Mouse (Mus musculus): ENCODE measurements around the gene Acsl6.
A peak's percentile ranks its signal among the peaks of the same experiment; 100 is the strongest.
"Not testable (repeated sequence)": the region's sequence is repeated elsewhere in the genome, so short reads cannot be mapped to it uniquely, and the experiment has no call there.

Gene Acsl6

DNA sequence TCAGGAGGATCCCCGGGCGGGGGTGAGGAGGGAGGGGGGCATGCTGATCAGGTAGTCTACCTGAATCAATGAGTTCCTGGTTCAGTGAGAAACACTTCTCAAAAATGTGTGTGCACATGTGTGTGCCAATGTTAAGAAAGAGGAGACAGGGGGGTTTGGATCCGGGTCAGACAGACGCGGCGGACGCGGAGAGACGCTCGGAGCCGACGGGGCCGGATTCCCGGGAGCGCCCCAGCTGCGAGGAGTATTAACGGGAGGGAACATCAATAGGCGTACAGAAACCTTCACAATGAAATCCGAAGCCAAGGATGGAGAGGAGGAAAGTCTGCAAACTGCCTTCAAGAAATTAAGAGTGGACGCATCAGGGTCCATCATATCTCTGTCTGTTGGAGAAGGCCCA lies 97.2 kb downstream of the Acsl6 start:
- DNase-seq: not testable (repeated sequence)

DNA sequence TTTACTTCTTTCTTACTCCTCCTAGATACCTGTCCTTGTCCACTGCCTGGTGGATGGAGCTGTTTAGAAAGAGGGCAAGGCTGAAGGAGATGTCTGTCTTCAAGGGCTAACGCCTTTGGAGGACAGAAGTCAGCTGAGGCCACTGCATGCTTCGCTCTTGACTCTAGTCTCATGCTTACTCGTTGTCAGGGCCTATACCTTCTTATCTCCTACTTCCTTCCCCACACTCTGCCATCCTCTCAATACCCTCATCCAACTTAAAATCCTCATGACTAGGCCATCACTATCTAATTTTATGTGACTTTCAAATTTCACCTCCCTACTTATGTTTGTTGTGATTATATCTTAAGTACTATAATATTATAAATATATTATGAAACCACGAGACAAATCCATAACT lies 101.3 kb downstream of the Acsl6 start:
- no peak for DNase-seq

DNA sequence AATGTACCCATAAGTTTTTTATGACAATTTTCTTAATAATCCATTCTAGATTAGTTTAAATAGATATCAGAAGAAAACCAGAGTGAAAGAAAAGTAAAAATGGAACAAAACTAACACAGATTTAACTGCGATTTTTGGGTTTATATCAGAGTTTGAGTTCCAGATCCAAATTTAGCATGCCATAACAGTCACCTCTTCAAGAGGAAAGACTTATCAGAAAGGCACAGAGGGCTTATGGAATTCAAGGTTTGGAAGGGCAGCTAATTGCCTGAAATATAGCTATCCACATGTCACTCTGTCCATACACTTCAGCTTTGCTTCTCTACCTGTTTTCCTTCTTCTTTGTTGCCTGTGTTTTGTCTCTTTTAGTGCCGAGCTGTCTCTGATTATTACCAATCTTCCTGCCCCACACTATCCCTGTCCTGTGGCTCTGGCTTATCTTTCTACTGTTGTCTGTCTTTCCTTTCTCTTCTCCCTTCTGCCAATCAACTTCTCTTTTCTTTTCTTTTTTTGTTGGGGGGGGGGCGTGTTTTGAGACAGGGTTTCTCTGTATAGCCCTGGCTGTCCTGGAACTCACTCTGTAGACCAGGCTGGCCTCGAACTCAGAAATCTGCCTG lies 103.4 kb downstream of the Acsl6 start:
- DNase-seq: no peak

DNA sequence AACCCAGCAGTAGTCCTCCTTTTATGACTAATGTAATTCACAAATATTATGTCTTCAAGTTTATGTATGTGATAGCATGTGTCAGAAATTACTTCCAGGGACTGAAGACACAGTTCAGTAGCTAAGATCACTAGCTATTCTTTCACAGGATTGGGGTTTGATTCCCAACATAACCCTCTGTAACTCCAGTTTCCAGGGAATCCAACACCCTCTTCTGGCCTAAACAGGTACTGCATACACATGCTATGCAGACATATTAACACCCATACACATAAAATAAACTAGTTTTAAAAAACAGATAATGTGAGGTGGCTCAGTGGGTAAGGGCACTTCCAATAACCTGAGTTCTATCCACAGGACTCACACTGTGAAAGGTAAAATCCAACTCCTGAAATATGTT lies 107.0 kb downstream of the Acsl6 start:
- DNase-seq: no peak

DNA sequence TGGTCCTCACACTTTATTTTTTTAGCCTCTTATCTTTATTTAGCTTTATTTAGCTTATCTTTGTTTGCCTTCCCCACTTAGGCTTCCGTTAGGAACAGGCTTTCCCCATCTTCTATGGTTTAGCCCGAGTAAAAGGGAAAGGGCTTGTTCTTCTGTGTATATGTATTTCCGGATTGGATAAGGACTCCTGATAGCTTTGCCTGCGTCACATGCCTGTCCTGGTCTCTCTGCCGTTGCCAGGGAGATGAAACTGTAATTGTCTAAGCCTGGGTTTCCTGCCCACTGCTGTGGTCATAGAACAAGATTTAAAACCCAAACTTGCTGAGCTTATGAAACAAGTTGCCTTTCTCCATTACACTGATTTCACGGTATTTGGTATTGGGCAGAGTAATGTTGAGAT lies 109.4 kb downstream of the Acsl6 start:
- DNase-seq: peak; percentile 22

Measured in kidney, postnatal 14 days (tissue).